Mouse (Mus musculus): ENCODE results near the gene Prps2.

GRCm38 (mm10) chrX:167380073-167380472 is 2.5 kb downstream of the Prps2 start:
- TF ChIP-seq RAD21 (IDR thresholded peaks at IDR 0.05; ENCODE audit: low read depth, low read length) (no peak), CTCF (conservative IDR thresholded peaks at IDR 0.05 in 1 of 2, IDR thresholded peaks at IDR 0.05 in 1 of 2; ENCODE audit: low read depth in 2 of 2, low read length in 2 of 2) (no peak)

All from CH12.LX (cell line).